Mouse (Mus musculus): ENCODE results near the gene Zranb3. TPM values are rescaled to one million over a fixed set of nuclear protein-coding genes. Genes with fewer than 3 reads are reported as not detected.
"Not testable (repeated sequence)": the region's sequence is repeated elsewhere in the genome, so short reads cannot be mapped to it uniquely, and the experiment has no call there.

Zranb3 gene
- polyA plus RNA-seq, 1 experiment, result 3.4 TPM

DNA sequence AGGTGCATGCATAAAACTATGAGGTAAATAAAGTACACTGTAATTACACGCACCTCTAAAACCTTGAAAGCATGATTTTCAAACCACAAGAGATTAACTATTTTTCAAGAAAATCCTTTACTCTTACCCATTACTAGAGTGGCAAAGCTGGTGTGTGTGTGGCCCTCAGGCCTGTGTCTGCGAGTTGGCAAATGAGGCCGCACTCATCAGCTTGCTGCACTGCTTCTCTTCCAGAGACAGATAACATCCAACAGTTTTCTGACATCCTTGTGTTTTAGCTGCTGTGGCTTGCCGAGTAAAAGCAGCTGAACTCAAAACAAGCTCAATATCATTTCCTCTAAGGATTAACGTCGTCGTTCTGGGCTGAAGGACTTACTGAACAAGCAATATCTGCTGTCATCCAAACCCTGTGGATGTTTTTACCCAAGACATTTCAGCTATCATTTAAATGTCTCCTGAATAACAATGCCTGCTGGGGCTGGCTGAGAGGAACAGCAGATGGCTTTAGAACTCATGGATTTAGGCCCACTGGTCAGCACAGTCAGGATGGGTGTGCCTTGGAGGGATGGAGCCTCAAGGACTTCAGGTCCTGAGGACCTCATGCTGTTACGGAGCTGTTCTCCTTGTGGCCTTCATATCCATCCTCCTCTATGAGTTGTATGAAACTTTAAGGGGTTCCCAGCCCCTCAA, 42.0 kb downstream of the Zranb3 start:
- DNase-seq (ENCODE audit: low spot score), result no peak

GRCm38 (mm10) chr1:128058625-128059024, 44.2 kb downstream of the Zranb3 start:
- no peak for DNase-seq (ENCODE audit: low spot score)

- no peak for DNase-seq (ENCODE audit: low spot score)
Observed at GRCm38 (mm10) chr1:128057269-128057668, 45.6 kb downstream of the Zranb3 start.

DNA sequence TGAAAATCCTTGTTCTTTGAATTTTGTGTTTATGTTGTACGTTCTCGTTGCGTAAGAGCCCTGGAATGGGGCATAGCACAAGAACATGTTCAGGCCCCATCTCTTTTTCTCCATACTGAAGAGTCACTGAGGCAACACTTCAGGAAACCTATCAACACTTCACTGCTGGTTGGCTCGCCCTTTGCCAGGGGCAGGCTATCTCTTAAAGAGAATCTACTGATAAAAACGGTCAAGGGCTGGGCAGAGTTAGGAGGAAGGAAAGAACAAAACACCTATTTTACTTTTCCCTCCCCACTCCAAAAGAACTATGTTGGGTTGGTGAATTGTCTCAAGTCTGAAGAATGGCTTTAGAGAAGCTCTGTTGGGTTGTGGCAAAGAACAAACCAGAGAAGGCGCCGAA, 55.9 kb downstream of the Zranb3 start:
- DNase-seq (ENCODE audit: low spot score), result no peak

DNA sequence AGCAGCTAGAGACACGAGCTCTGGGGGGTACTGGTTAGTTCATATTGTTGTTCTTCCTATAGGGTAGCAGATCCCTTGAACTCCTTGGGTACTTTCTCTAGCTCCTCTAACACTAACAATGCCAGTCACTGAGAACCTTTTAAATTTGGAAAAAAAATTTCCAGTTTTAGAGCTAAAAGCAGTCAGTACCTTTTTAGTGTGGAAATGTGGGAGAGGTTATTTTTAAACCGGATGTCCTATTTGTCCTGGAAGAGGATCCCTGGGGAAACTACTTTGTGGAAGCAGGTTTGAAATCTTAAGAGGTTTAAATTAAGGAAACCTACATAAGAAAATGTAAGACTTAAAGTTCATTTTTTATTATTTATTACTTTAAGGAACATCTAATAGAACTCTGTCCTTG, 56.4 kb downstream of the Zranb3 start:
- DNase-seq (ENCODE audit: low spot score), result no peak

GRCm38 (mm10) chr1:128044181-128044580, 58.7 kb downstream of the Zranb3 start:
- DNase-seq (ENCODE audit: low spot score), result no peak

- no peak for DNase-seq (ENCODE audit: low spot score)
Observed at GRCm38 (mm10) chr1:128036296-128036695, 66.6 kb downstream of the Zranb3 start.

- DNase-seq (ENCODE audit: low spot score), result no peak
Observed at GRCm38 (mm10) chr1:128032123-128032522, 70.7 kb downstream of the Zranb3 start.

DNA sequence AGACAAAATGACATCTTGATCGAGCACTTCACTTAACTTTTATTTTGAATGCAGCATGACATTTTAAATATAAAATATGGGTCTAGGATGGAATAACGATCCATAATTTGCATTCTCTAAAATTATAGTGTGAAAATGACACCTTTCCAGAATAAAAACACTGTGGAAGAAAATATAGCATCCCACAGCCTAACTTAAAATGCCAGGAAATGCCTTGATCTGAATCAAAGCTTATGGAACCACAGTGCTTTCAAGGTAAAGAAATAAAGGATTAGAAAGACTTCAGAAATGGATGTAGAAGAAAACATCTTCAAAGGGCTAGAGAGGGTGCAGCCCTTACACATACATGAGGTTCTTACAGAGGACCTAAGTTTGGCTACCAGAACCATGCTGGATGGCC, 71.3 kb downstream of the Zranb3 start:
- DNase-seq (ENCODE audit: low spot score), result no peak

- DNase-seq (ENCODE audit: low spot score), result no peak
Observed at GRCm38 (mm10) chr1:128024363-128025114, 78.3 kb downstream of the Zranb3 start.

DNA sequence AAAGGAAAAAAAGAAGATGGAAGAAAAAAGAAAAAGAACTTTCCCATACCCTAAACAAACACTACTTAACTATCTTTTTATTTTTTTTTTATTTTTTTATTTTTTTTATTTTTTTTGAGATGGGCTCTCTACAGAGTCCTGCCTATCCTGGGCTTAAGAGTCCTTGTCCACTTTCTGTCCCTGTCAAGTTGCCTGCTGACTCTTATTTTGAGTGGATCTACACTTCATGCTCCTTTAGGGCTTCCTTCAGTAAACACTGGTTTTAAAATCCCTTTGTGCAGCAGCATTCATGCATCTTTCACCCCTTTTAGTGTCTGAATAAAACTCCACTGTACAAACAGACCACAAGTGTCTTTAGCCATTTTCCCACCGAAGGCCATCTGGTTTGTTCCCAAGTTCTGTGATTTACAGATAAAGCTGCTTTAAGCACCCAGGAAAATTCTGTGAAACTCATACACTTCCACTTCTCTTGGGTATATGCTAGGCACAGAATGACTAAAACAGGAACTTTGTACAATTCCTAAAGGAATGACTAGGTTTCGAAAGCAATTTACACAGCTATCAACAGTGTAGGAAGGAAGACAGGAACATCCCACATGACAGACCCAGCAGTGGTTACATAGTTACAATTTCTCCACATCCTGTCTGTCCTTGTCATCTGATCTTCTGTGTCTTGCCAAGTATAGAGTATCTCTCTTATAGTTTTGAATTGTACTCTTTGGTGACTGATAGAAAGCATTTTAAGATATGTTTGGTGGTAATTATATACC, 82.7 kb downstream of the Zranb3 start:
- no peak for DNase-seq (ENCODE audit: low spot score)

DNA sequence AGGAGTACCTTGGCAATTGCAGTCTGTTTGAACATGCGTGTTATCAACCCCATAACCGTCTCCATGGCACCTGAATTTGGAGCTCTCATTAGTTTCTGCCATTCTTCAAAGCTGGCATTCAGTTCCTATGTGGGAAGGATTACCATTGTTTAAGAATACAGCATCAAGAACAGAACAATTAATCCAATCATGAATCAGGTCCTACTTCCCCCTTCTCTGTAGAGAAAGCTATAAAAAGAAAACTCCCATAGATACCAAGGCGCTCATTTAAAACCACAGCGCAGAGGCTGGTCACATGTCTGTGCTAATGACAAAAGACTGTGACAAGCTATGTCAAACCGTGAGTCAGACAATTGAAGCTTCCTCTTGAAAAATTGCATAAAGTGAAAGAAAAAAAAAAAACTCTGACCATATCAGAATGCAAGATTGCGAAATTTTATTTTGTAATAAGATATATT, 86.8 kb downstream of the Zranb3 start:
- no peak for DNase-seq (ENCODE audit: low spot score)

DNA sequence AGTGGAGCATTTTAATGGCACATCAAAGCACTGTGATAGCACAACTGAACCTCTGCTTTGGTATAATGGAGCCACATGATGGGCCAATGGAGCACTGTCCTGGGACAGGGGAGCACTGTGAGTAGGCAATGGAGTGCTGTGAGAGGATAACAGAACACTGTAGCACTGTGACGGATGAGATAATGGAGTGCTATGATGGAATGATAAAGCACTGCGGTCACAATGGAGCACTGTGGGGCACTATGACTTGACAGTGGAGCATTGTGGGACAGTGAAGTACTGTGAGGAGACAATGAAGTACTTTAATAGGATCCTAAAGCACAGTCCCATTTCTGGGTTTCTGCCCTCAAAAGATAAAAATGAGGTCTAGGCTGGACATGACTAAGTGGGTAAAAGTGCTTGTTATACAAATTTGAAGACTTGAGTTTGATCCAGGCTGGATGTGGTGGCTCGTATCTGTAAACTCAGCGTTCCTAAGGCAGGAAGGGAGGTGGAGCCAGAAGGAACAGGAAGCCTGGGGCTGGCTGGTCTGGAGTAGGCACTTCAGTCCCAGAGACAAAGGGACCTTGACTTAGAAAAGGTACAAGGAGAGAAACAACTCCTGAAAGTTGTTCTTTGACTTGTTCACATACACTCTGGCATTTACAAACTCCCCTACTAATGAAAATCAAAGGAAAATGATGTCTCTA, 89.0 kb downstream of the Zranb3 start:
- no peak for DNase-seq (ENCODE audit: low spot score)

- no peak for DNase-seq (ENCODE audit: low spot score)
Observed at GRCm38 (mm10) chr1:128009751-128010150, 93.1 kb downstream of the Zranb3 start.

DNA sequence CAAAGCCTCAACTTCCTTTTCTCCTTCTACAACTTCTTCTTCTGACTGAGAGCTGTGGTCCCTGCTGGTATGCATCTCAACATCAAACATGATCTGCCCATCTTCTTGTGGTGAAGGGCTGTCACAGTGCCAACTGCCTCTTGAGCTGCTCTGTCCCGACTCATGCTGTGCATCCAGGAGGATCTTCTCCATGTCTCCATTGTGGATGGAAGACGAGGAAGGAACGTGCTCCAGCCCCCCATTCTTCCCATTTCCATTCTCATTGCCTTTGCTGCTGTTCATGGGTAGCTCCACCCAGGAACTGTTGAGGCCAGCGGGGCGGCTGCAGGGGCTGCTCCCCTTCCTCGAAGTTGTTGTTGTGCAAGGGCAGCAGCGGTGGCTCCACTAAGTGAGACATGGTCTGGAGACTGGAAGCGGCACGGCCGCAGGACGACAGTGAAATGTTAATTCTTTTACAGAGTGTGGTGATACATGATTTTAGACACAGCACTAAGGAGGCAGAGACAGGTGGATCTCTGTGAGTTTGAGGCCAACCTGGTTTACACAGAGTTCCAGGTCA, 96.7 kb downstream of the Zranb3 start:
- not testable (repeated sequence) for DNase-seq (ENCODE audit: low spot score)

DNA sequence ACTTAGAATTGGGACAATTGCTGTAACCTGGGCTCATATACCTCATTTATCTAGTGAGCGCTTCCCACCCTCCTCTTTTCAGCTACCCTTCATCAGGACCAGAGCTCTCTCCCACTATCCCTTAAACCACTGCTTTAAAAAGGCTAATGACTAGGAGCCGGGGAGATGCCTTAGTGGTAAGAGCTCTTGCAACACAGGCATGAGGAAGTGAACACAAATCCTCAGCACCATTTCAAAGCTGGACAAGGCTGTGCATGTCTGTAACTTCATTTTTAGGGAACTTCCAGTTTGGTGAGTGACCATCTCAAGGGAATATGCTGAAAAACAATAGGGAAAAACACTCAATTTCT, 98.5 kb downstream of the Zranb3 start:
- no peak for DNase-seq (ENCODE audit: low spot score)

GRCm38 (mm10) chr1:128003712-128004370, 99.0 kb downstream of the Zranb3 start:
- DNase-seq (ENCODE audit: low spot score), result no peak

DNA sequence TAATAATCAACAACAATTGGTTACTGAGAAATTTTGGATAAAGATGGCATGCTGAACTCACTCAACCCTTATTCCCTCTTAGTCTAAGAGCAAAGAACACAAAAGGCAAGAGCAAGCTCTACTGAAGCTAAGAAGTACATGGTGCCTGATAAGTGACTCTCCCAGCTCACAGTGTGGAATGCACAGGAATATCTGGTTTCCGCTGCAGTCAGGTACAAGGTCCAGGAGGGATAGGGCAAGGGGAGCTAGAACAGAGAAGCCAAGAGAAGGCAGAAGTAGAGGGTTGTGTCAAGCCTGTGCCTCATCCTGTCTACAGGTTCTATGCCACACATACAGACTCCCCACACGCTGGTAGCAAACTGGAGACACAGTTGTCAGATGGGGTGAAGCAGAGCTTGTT, 100.7 kb downstream of the Zranb3 start:
- no peak for DNase-seq (ENCODE audit: low spot score)

GRCm38 (mm10) chr1:128000931-128001330, 101.9 kb downstream of the Zranb3 start:
- not testable (repeated sequence) for DNase-seq (ENCODE audit: low spot score)

- no peak for DNase-seq (ENCODE audit: low spot score)
Observed at GRCm38 (mm10) chr1:127993892-127994291, 109.0 kb downstream of the Zranb3 start.

Measured in urinary bladder, adult 2 months (tissue).